Mouse (Mus musculus) C2C12 (cell line): ENCODE results near the gene Hoxd10.

Experiments
- CTCF ChIP-seq: IDR thresholded peaks from one replicate; pipeline ENCODE4 v1.5.1; 2011; ENCODE audit not compliant: control insufficient read depth, insufficient read depth, insufficient read length
- MAX ChIP-seq: IDR thresholded peaks from one replicate; pipeline ENCODE4 v1.6.1; 2011; ENCODE audit warnings: mild to moderate bottlenecking, control low read depth
- MYOG ChIP-seq: IDR thresholded peaks from one replicate; pipeline ENCODE4 v1.6.1; 2011; ENCODE audit not compliant: control insufficient read depth, insufficient read length; ENCODE audit errors: extremely low read depth
- USF1 ChIP-seq: IDR thresholded peaks from one replicate; pipeline ENCODE4 v1.6.1; 2011; ENCODE audit warnings: low read depth, mild to moderate bottlenecking, control low read depth, moderate library complexity

DNA sequence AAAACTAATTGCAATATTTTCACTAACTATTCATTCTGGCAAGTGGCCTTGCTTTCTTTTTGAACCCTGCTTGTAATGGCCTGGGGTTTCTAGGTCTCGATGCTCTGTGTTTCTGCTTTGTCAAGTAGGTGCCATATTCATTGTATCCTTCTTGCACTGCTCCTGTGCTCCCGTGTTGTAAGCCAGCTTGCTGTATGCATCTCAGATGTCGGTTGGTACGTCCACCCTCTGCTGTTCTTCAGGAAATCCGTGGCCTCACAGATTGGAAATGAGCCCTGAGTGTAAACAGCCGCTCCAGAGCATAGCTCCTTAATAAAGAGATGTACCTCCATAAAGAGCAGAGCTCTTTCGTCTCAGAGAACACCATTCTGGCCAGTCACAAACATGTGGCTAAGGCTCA lies 15.9 kb downstream of the Hoxd10 start:
- TF ChIP-seq CTCF (no peak), MAX (no peak), MYOG (no peak), USF1 (no peak)
